In genomic region chr7:34183356-34183755, GRCm38 (mm10) we compare ENCODE assay signal across 13 mouse cellular contexts. TPM values are rescaled to one million over a fixed set of nuclear protein-coding genes. Genes with fewer than 3 reads are reported as not detected.
DNase-seq lines count a peak whose midpoint lies in the region; ATAC-seq lines count a peak whose summit lies in the region.
"Had no signal": no experiment of that assay in that cellular context is flagged by ENCODE, and none has a peak within 500 bp of the region (broad histone marks: within the 10 kb centered on the region; RNA-seq: fewer than 3 reads in every experiment).

No protein-coding gene starts in this region.

- no peaks in the 10 kb centered on the region for H3K4me1 ChIP-seq in heart, embryonic 11.5 days (ENCODE audit: control insufficient read depth, insufficient read depth, low read length)
- H3K4me1 ChIP-seq in heart, embryonic 10.5 days: 0 out of 2 replicates have a peak, but pooled peaks cover 4% of the 10 kb centered on the region
- no peaks in the 10 kb centered on the region for H3K4me1 ChIP-seq in neural tube, embryonic 12.5 days
- H3K4me1 ChIP-seq in intestine, embryonic 15.5 days (replicated peaks): no peaks in the 10 kb centered on the region
- H3K4me1 ChIP-seq: liver, embryonic 15.5 days had no signal

- ATAC-seq in heart, embryonic 11.5 days (replicated peaks; ENCODE audit: insufficient number of reproducible peaks, low FRiP score, low TSS enrichment): 0 out of 2 replicates have a peak, but pooled peaks have one; percentile 49
- 0 out of 2 replicates have a peak, but pooled peaks have one; percentile 13 for ATAC-seq in neural tube, embryonic 12.5 days (ENCODE audit: low FRiP score, low read depth)
- ATAC-seq in intestine, embryonic 15.5 days: peak; percentile 43; the same call in 1 of the 2 replicates

- H3K36me3 ChIP-seq in heart, embryonic 11.5 days (ENCODE audit: control insufficient read depth, insufficient read depth, low read length): peaks cover 21% of the 10 kb centered on the region
- peaks cover 52% of the 10 kb centered on the region for H3K36me3 ChIP-seq in heart, embryonic 10.5 days
- peaks cover 45% of the 10 kb centered on the region for H3K36me3 ChIP-seq in neural tube, embryonic 12.5 days
- H3K36me3 ChIP-seq in intestine, embryonic 15.5 days: peaks cover 33% of the 10 kb centered on the region; the same call in 1 of the 2 replicates

- no peak overlapping the region for H3K27ac ChIP-seq in heart, embryonic 11.5 days (ENCODE audit: low read depth, low read length)
- no peak overlapping the region for H3K27ac ChIP-seq in heart, embryonic 10.5 days
- no peak overlapping the region for H3K27ac ChIP-seq in neural tube, embryonic 12.5 days
- H3K27ac ChIP-seq in intestine, embryonic 15.5 days: no peak overlapping the region
- H3K27ac ChIP-seq: liver, embryonic 15.5 days had no signal

- 85% methylated on average over 13 of the region's 13 CpGs for WGBS in heart, embryonic 11.5 days (ENCODE audit: insufficient replicate concordance)
- 85% methylated on average over 13 of the region's 13 CpGs for WGBS in heart, embryonic 10.5 days
- WGBS in neural tube, embryonic 12.5 days: 89% methylated on average over 13 of the region's 13 CpGs
- 88% methylated on average over 13 of the region's 13 CpGs for WGBS in intestine, embryonic 15.5 days

- H3K9ac ChIP-seq in heart, embryonic 11.5 days (ENCODE audit: low read depth, low read length): no peak overlapping the region
- no peak overlapping the region for H3K9ac ChIP-seq in neural tube, embryonic 12.5 days
- no peak overlapping the region for H3K9ac ChIP-seq in intestine, embryonic 15.5 days
- H3K9ac ChIP-seq: liver, embryonic 15.5 days had no signal

- no peak overlapping the region for H3K4me3 ChIP-seq in heart, embryonic 11.5 days (ENCODE audit: low read depth, low read length)
- no peak overlapping the region for H3K4me3 ChIP-seq in heart, embryonic 10.5 days
- no peak overlapping the region for H3K4me3 ChIP-seq in neural tube, embryonic 12.5 days
- H3K4me3 ChIP-seq in intestine, embryonic 15.5 days (replicated peaks): no peak overlapping the region
- H3K4me3 ChIP-seq: liver, embryonic 15.5 days had no signal

- H3K4me2 ChIP-seq in heart, embryonic 11.5 days: no peak overlapping the region
- H3K4me2 ChIP-seq in neural tube, embryonic 12.5 days (replicated peaks): no peak overlapping the region
- H3K4me2 ChIP-seq in intestine, embryonic 15.5 days (replicated peaks): no peak overlapping the region
- H3K4me2 ChIP-seq: liver, embryonic 15.5 days had no signal

- no peaks in the 10 kb centered on the region for H3K27me3 ChIP-seq in heart, embryonic 11.5 days (ENCODE audit: control insufficient read depth, insufficient read depth, low read length)
- H3K27me3 ChIP-seq in heart, embryonic 10.5 days (ENCODE audit: insufficient read depth, poor library complexity, severe bottlenecking): no peaks in the 10 kb centered on the region
- no peaks in the 10 kb centered on the region for H3K27me3 ChIP-seq in neural tube, embryonic 12.5 days (replicated peaks)
- no peaks in the 10 kb centered on the region for H3K27me3 ChIP-seq in intestine, embryonic 15.5 days (replicated peaks)
- H3K27me3 ChIP-seq: liver, embryonic 15.5 days had no signal

- no peaks in the 10 kb centered on the region for H3K9me3 ChIP-seq in heart, embryonic 11.5 days (replicated peaks; ENCODE audit: control insufficient read depth, low read length)
- H3K9me3 ChIP-seq in heart, embryonic 10.5 days: no peaks in the 10 kb centered on the region
- no peaks in the 10 kb centered on the region for H3K9me3 ChIP-seq in neural tube, embryonic 12.5 days
- no peaks in the 10 kb centered on the region for H3K9me3 ChIP-seq in intestine, embryonic 15.5 days
- H3K9me3 ChIP-seq: liver, embryonic 15.5 days had no signal

- no peak for DNase-seq in heart, embryonic 10.5 days (ENCODE audit: low spot score)
- DNase-seq in neural tube, embryonic 10.5 days (ENCODE audit: extremely low spot score, low spot score): no peak
- DNase-seq in spleen, postnatal 4 days (ENCODE audit: low spot score in 2 of 2): no peak
- DNase-seq in left cerebral cortex, adult 9 months (ENCODE audit: low spot score in 2 of 2): no peak
- DNase-seq: cerebellum, postnatal 25 days; gastrocnemius, postnatal 25 days; heart, postnatal 36 days; kidney, adult 9 months; right cerebral cortex, adult 18-20 months had no signal

RNA-seq across cellular contexts. Expression of gene Pdcd2l, which starts 13.1 kb away (rescaled TPM):
- 46.7 and 49.7 TPM in 2 replicates for polyA plus RNA-seq in heart, embryonic 11.5 days (2014; fragmentation: Nextera tagmentation; extraction: Ambion mirVana)
- polyA plus RNA-seq in heart, embryonic 10.5 days (2016; fragmentation: Nextera tagmentation; extraction: Ambion mirVana): 65.2 and 67.5 TPM in 2 replicates
- polyA plus RNA-seq in neural tube, embryonic 12.5 days (2016; fragmentation: Nextera tagmentation; extraction: Ambion mirVana): 66.2 and 77.8 TPM in 2 replicates
- polyA plus RNA-seq in intestine, embryonic 15.5 days (2015; fragmentation: Nextera tagmentation; extraction: Ambion mirVana): 55.9 TPM in 2 replicates

RNA-seq across cellular contexts. Expression of gene Uba2, which starts 14.0 kb away (rescaled TPM):
- polyA plus RNA-seq in heart, embryonic 11.5 days (2014; fragmentation: Nextera tagmentation; extraction: Ambion mirVana): 125 and 128 TPM in 2 replicates
- 154 and 197 TPM in 2 replicates for polyA plus RNA-seq in heart, embryonic 10.5 days (2016; fragmentation: Nextera tagmentation; extraction: Ambion mirVana)
- polyA plus RNA-seq in neural tube, embryonic 12.5 days (2016; fragmentation: Nextera tagmentation; extraction: Ambion mirVana): 219 and 231 TPM in 2 replicates
- polyA plus RNA-seq in intestine, embryonic 15.5 days (2015; fragmentation: Nextera tagmentation; extraction: Ambion mirVana): 156 and 168 TPM in 2 replicates

RNA-seq across cellular contexts. Expression of gene Gpi1, which starts 46.8 kb away (rescaled TPM):
- polyA plus RNA-seq in heart, embryonic 11.5 days (2014; fragmentation: Nextera tagmentation; extraction: Ambion mirVana): 798 and 824 TPM in 2 replicates
- 650 and 828 TPM in 2 replicates for polyA plus RNA-seq in heart, embryonic 10.5 days (2016; fragmentation: Nextera tagmentation; extraction: Ambion mirVana)
- polyA plus RNA-seq in neural tube, embryonic 12.5 days (2016; fragmentation: Nextera tagmentation; extraction: Ambion mirVana): 273 and 294 TPM in 2 replicates
- 421 and 423 TPM in 2 replicates for polyA plus RNA-seq in intestine, embryonic 15.5 days (2015; fragmentation: Nextera tagmentation; extraction: Ambion mirVana)

RNA-seq across cellular contexts. Expression of gene Wtip, which starts 50.3 kb away (rescaled TPM):
- 4.8 and 7.4 TPM in 2 replicates for polyA plus RNA-seq in heart, embryonic 11.5 days (2014; fragmentation: Nextera tagmentation; extraction: Ambion mirVana)
- polyA plus RNA-seq in heart, embryonic 10.5 days (2016; fragmentation: Nextera tagmentation; extraction: Ambion mirVana): 4.7 and 6.6 TPM in 2 replicates
- polyA plus RNA-seq in neural tube, embryonic 12.5 days (2016; fragmentation: Nextera tagmentation; extraction: Ambion mirVana): 5.4 and 6.4 TPM in 2 replicates
- polyA plus RNA-seq in intestine, embryonic 15.5 days (2015; fragmentation: Nextera tagmentation; extraction: Ambion mirVana): 4.0 and 4.7 TPM in 2 replicates
